Mouse (Mus musculus) layer of hippocampus, postnatal 10 days (tissue): Measurements from ENCODE around the gene C9. TPM values are rescaled to one million over a fixed set of nuclear protein-coding genes. Genes with fewer than 3 reads are reported as not detected.

Experiments
- DNase-seq, 2 experiments: peaks; one replicate each; pipeline ENCODE4 v3.0.0; 2021; ENCODE audit warnings: low spot score in 2 of 2
- total RNA-seq, 2 experiments: library from RNA; stranded (reverse); gene quantifications; 2 replicates each; pipeline ENCODE4 v1.2.3; 2021

The C9 gene
- total RNA-seq, 2 experiments from 2014 or later: not detected

DNA sequence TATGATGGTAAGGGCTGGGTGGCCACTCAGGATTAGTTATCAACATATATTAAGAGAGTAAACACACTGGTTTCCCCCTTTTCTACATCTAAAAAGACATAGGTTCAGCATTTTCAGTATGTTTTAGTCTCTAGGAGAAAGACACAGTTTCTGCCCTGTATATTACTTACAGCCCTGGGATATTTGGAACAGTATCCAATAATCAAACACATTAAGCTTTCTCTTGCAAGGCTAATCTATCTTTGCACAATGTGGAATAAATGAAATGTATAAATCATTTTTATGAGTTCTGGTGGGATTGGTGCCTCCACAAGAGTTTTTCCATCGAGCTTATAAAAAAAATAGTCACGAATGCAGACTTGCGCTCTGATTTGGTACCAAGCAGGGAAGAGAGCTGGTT, 24.3 kb downstream of the C9 start:
- no peak for DNase-seq

GRCm38 (mm10) chr15:6483561-6483960, 38.4 kb downstream of the C9 start:
- DNase-seq: no peak

GRCm38 (mm10) chr15:6492386-6492785, 47.3 kb downstream of the C9 start:
- DNase-seq: no peak

- DNase-seq: no peak
Observed at GRCm38 (mm10) chr15:6498396-6499070, 53.4 kb downstream of the C9 start.

DNA sequence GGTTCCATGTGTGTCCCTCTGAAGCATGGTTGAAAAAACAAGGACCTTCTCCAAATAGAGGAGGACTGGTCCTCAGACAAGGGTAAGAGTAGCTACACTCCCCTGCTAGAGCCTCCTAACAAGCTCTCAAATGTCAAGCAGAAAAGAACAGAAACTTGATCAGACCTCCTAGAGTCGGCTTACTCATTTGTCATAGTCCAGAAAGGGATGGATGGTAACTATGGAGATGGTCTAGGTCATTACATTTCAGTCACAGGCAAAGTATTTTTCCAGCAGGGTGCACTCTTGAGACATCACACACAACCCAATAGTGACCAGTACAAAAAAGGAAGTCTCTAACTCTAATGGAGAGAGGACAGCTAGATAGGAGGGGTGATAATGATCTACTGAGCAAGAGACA, 55.7 kb downstream of the C9 start:
- DNase-seq: no peak

- no peak for DNase-seq
Observed at GRCm38 (mm10) chr15:6517525-6517924, 72.4 kb downstream of the C9 start.

DNA sequence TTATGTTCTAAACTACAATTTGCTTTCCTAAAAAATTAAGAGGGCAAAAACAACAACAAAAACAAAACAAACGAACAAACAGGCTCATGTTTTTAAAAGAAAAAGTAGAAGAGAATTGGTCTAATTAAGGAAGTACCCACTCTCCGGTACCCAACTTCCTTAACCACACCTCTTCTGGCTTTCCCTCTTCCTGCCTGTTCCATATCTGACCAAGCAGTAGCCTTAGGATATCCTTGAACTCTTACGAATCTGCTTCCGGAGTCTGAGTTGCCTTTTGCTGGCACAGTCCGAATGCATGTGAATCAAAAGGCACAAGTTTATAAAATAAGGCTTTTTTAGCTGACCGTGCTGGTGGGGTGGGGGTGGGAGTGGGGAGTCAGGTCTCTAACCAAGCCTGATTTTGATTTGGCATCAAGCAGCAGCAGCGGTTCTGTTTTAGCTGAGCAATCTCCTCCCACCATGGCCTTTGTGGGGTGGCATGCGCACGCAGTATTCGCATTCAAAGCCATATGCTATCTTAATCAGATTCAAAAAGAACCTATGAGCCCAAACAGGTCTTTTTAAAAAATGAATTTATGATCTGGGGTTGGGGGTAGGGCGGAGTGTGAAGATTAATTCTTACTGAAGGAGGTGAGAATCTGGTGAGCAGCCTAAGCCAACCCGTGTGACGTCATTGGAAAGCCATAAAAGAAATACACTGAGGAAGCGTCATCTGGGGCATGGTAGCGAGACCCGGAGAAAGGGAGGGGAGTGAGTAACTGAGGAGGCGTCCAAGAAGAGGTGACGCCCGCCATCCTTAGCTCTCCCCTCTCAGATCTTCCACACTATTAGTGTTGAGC, 74.5 kb downstream of the C9 start:
- no peak for DNase-seq

- no peak for DNase-seq
Observed at GRCm38 (mm10) chr15:6520505-6521155, 75.5 kb downstream of the C9 start.

GRCm38 (mm10) chr15:6522653-6523167, 77.6 kb downstream of the C9 start, which contains the start of gene Fyb:
TSS of gene Fyb (plus strand) at chr15:6522853.
- DNase-seq: no peak

DNA sequence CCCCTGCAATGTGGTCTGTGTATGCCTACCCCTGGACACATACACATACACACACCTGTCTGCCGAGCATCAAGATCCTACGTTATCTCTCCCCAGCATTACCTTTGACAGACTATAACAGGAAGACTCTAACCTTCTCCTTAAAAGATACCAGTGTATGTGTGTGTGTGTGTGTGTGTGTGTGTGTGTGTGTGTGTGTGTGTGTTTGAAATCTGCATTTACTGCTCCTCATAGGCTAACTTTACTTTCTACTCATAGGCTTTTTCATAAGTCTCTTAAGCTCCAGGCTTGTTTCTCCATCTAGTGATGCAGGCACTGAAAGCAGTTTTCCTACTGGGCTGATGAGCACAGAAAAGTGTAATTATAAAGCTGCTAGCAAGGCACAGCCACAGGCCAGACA, 79.7 kb downstream of the C9 start:
- no peak for DNase-seq

DNA sequence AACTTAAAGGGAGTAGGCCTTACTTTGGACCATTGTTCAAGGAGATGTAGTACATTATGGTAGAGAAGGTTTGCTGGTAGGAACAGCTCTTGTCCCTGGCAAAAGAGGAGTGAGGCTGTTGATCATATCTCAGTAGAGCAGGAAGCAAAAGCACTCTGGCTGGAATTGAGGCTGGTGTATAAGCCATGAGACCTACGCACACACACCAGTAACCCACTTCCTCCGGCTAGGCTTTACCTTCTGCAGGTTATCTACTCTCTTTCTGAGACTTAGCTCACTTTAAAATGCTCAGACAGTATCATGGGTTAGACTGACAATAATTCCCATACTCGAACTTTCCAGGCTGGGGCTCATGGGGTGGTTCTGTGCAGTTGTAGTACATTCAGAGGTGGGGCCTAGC, 80.3 kb downstream of the C9 start:
- no peak for DNase-seq

DNA sequence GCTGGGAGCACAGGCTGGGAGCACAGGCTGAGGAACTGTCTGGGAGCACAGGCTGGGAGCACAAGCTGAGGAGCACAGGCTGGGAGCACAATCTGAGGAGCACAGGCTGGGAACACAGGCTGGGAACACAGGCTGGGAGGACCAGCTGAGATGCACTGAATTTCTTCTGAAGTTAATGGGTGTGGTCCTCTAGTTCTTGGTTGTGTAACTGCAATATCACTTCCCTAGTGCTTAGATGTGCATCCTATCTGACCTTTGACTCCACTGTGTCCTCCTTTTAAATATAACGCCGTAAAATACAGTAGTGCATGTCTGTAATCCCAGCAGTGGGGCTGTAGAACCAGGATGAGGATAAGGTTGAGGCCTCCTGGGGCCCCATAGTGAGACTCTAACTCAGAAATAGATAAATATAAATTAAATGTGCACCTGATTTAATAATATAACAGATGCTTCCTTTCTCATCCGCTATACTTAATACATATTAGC, 88.8 kb downstream of the C9 start:
- no peak for DNase-seq

GRCm38 (mm10) chr15:6534592-6534991, 89.5 kb downstream of the C9 start:
- DNase-seq: no peak

- no peak for DNase-seq
Observed at GRCm38 (mm10) chr15:6539639-6540338, 94.7 kb downstream of the C9 start.

Other genes starting within 250 kb of the C9 start
- 10 to 100 TPM; 28.4 to 29.9 TPM for gene Dab2, start 145.5 kb upstream of the C9 start, total RNA-seq
- gene Fyb, start 77.5 kb downstream of the C9 start, total RNA-seq: 10 to 100 TPM in 1 of 2 experiments, 1 to 10 TPM in 1; 9.2 to 10.9 TPM